Mouse (Mus musculus): ENCODE measurements at regions not wholly inside any gene's neighbourhood (a gene's known extent, or its start where the extent isn't known, plus 50 kb on each side); places are given as distances from the start of the nearest gene placed in this dataset.

- TF ChIP-seq CTCF (IDR thresholded peaks at IDR 0.05; ENCODE audit: low read depth) (no peak), EP300 (IDR thresholded peaks at IDR 0.05; ENCODE audit: low read depth) (no peak)
These were observed 72.6 kb downstream of the Dad1 start for GRCm38 (mm10) chr14:54181306-54181705.

Measured in heart, postnatal 0 days (tissue).